Mouse (Mus musculus): ENCODE results near the gene Pde4d. TPM values are rescaled to one million over a fixed set of nuclear protein-coding genes. Genes with fewer than 3 reads are reported as not detected.

The Pde4d gene
- total and polyA plus RNA-seq, 3 experiments, result 18.5 to 18.8 TPM; not detected in 1

DNA sequence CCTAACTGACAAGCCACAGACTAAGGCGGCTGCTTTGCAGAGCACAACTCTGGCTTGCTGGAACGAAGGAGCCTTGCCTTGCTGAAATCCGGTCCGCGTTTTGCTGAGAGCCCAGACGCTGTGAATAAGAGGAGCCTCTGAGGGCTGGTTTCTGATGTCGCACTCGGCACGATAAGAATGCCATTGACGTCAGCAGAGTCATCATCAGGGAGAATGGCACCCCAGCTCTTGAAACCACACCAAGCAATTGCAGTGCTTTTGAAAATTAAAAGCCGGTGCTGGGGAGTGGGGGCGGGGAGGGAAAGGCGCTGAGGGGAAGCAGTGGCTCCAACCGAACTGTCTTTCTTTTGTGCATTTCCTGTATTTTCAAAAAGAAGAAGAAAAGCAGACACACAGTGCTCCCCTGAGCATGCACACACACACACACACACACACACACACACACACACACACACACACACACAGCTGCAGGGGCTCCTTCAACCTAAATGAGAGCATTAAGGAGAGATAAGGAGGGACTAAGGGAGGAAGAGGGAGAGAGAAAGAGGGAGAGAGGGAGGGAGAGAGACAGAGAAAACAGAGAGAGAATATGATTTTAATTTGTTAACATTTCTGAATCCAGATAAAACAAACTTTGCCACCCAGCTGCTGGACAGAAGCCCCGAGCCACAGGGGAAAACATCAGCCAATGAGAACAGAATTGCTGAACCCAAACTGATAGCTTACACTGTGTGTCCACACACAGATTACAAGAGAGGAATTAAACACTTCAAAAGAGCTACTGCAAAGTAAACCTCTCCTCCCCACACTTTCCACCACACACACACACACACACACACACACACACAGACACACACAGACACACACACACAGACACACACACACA lies 1372.9 kb downstream of the Pde4d start:
- H3K9ac ChIP-seq (ENCODE audit: control insufficient read depth, low read depth, low read length, poor library complexity, severe bottlenecking), result peak overlapping the region; percentile 58
- H3K27me3 ChIP-seq (ENCODE audit: control insufficient read depth in 1 of 2, insufficient read depth in 2 of 2, low read length in 2 of 2), result no peaks in the 10 kb centered on the region
- peaks cover 0 to 34% of the 10 kb centered on the region in 2 experiments; a peak in 2 of 4 replicates for H3K36me3 ChIP-seq (ENCODE audit: control insufficient read depth in 1 of 2, insufficient read depth in 2 of 2, low read length in 2 of 2)
- H3K4me3 ChIP-seq (ENCODE audit: control insufficient read depth in 1 of 2, insufficient read depth in 1 of 2, low read depth in 2 of 2, low read length in 2 of 2), result peak overlapping the region; percentile 23 to 25; a peak in 1 of 4 replicates
- no peaks in the 10 kb centered on the region; the same call in 1 of the 2 replicates for H3K79me2 ChIP-seq (ENCODE audit: control insufficient read depth, insufficient read depth, low read length, poor library complexity)
- peaks cover 13 to 28% of the 10 kb centered on the region in 2 experiments for H3K4me1 ChIP-seq (ENCODE audit: control insufficient read depth in 1 of 2, insufficient read depth in 2 of 2, low read length in 2 of 2)
- DNase-seq (ENCODE audit: low read depth, low spot score), result peak; percentile 98
- TF ChIP-seq NELFE (IDR thresholded peaks at IDR 0.05; ENCODE audit: low read depth, low read length), result no peak
- TF ChIP-seq CHD2 (IDR thresholded peaks at IDR 0.05; ENCODE audit: low read length), result peak; percentile 49
- TF ChIP-seq NRF1 (IDR thresholded peaks at IDR 0.05; ENCODE audit: insufficient read depth, low read depth, low read length, poor library complexity, severe bottlenecking), result no peak
- TF ChIP-seq USF1 (IDR thresholded peaks at IDR 0.05; ENCODE audit: low read depth, low read length), result no peak
- no peak for TF ChIP-seq ELF1 (IDR thresholded peaks at IDR 0.05; ENCODE audit: low read depth, low read length)
- peak; percentile 66 for TF ChIP-seq HCFC1 (IDR thresholded peaks at IDR 0.05; ENCODE audit: low read depth, low read length)
- TF ChIP-seq MAFK (IDR thresholded peaks at IDR 0.05; ENCODE audit: borderline replicate concordance, low read depth, low read length), result 0 out of 2 replicates have a peak, but pooled peaks have one; percentile 7
- TF ChIP-seq TCF12 (IDR thresholded peaks at IDR 0.05; ENCODE audit: low read depth, low read length), result peak; percentile 69
- peak; percentile 48; the same call in 1 of the 2 replicates for TF ChIP-seq RCOR1 (IDR thresholded peaks at IDR 0.05; ENCODE audit: low read depth, low read length)
- peak; percentile 95 for TF ChIP-seq ETS1 (IDR thresholded peaks at IDR 0.05; ENCODE audit: low read depth, low read length)
- peak; percentile 32; the same call in 1 of the 2 replicates for TF ChIP-seq CHD1 (IDR thresholded peaks at IDR 0.05; ENCODE audit: low read depth, low read length)
- 0 out of 2 replicates have a peak, but pooled peaks have one; percentile 35 for TF ChIP-seq MYC (IDR thresholded peaks at IDR 0.05; ENCODE audit: low read depth, low read length)
- no peak; a peak in 1 of 4 replicates for TF ChIP-seq POLR2A (IDR thresholded peaks at IDR 0.05; ENCODE audit: control insufficient read depth in 1 of 2, insufficient read depth in 1 of 2, low read depth in 1 of 2, low read length in 2 of 2, poor library complexity in 1 of 2)
- TF ChIP-seq ZNF384 (IDR thresholded peaks at IDR 0.05; ENCODE audit: low read depth, low read length), result 0 out of 2 replicates have a peak, but pooled peaks have one; percentile 20
- peak; percentile 55; the same call in 1 of the 2 replicates for TF ChIP-seq TBP (IDR thresholded peaks at IDR 0.05; ENCODE audit: low read depth, low read length)
- 0 out of 2 replicates have a peak, but pooled peaks have one; percentile 6 for TF ChIP-seq TAL1 (IDR thresholded peaks at IDR 0.05; ENCODE audit: low read length)
- TF ChIP-seq SIN3A (IDR thresholded peaks at IDR 0.05; ENCODE audit: low read length), result peak; percentile 92
- TF ChIP-seq MAX (IDR thresholded peaks at IDR 0.05; ENCODE audit: low read length), result peak; percentile 14; the same call in 1 of the 2 replicates
- TF ChIP-seq MAZ (IDR thresholded peaks at IDR 0.05; ENCODE audit: low read depth, low read length), result peak; percentile 33; the same call in 1 of the 2 replicates
- TF ChIP-seq BHLHE40 (IDR thresholded peaks at IDR 0.05; ENCODE audit: borderline replicate concordance, low read depth, low read length), result 0 out of 2 replicates have a peak, but pooled peaks have one; percentile 4
- TF ChIP-seq EP300 (IDR thresholded peaks at IDR 0.05; ENCODE audit: low read depth in 1 of 2, low read length in 2 of 2), result peak in 1 of 2 experiments; percentile 49; a peak in 2 of 4 replicates
- peak; percentile 88 for TF ChIP-seq GATA1 (IDR thresholded peaks at IDR 0.05; ENCODE audit: low read depth, low read length)
- no peaks in the 10 kb centered on the region for H3K9me3 ChIP-seq (replicated peaks; ENCODE audit: insufficient read depth, low read length)
- H3K27ac ChIP-seq (ENCODE audit: control insufficient read depth, low read depth, low read length), result peak overlapping the region; percentile 93

All from MEL (cell line).